Mouse (Mus musculus): Measurements from ENCODE around the gene Tjp1.

DNA sequence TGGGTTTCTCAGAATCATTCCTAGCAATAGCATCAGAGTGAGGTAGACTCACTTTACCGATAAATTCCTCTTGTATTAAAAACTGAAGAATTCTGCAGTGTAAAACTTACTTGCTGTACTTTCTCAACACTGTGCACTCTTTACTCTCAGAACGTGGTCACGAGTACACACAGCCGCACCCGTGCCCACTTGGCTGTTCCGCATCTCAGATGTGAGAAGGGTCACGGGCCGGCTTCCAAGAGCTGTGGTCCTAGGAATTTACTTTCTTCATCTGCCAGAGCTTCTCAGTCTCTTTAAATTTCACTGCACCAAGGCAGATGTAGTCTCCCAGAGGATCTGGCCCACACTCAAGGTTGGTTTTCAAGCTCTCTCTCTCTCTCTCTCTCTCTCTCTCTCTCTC is 277.9 kb downstream of the Tjp1 start:
- TF ChIP-seq HCFC1 (IDR thresholded peaks at IDR 0.05; ENCODE audit: low read depth, low read length) (no peak), ZKSCAN1 (IDR thresholded peaks at IDR 0.05; ENCODE audit: borderline replicate concordance, low read depth, low read length) (no peak)
